Mouse (Mus musculus): ENCODE measurements around the gene Golt1a.

DNA sequence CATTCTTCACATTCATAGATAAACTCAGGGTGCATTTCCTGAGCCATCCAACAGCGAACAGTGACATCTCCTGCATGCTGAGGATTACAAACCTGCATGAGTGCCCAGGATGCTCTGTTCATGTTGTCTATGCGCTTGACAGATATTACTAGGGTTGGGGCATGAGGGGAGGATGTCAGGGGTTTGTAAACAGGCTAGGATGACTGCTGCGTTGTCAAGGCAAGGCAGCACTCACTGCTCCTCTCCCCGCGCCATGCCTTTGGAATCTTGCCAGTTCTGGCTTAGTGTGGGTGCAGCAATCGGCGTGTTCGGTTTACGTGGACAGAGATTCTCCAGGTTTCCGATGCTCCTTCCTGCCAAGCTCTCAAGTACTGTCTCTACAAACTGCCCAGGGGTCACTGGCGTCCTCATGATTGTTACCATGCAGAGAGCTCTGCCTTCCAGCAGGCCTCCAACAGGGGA is 29.9 kb upstream of the Golt1a start:
- TF ChIP-seq CTCF (IDR thresholded peaks at IDR 0.05; ENCODE audit: extremely low read depth, insufficient read length, insufficient replicate concordance, low read depth, low read length) (no peak), POLR2A (IDR thresholded peaks at IDR 0.05; ENCODE audit: low read depth, low read length) (no peak)
